Mouse (Mus musculus): ENCODE results near the gene Myzap. TPM values are rescaled to one million over a fixed set of nuclear protein-coding genes. Genes with fewer than 3 reads are reported as not detected.

Myzap gene
- polyA plus RNA-seq, 1 experiment: 4.1 TPM

- Histone ChIP-seq H3K4me3 (ENCODE audit: control insufficient read depth, low read depth, low read length) (no peak overlapping the region), H3K36me3 (ENCODE audit: control insufficient read depth, insufficient read depth, low read length) (no peaks in the 10 kb centered on the region), H3K27me3 (ENCODE audit: control insufficient read depth, insufficient read depth, low read length) (no peaks in the 10 kb centered on the region), H3K27ac (ENCODE audit: control insufficient read depth, insufficient read depth, low read depth, low read length) (no peak overlapping the region), H3K4me1 (ENCODE audit: control insufficient read depth, insufficient read depth, low read length) (peaks cover 4% of the 10 kb centered on the region; the same call in 1 of the 2 replicates)
- TF ChIP-seq CTCF (IDR thresholded peaks at IDR 0.05; ENCODE audit: control insufficient read depth, insufficient read depth, insufficient replicate concordance, low read depth, low read length): no peak
- no peak for TF ChIP-seq POLR2A (IDR thresholded peaks at IDR 0.05; ENCODE audit: control insufficient read depth, low read depth, low read length)
Observed at GRCm38 (mm10) chr9:71466111-71466510, 126.0 kb downstream of the Myzap start.

DNA sequence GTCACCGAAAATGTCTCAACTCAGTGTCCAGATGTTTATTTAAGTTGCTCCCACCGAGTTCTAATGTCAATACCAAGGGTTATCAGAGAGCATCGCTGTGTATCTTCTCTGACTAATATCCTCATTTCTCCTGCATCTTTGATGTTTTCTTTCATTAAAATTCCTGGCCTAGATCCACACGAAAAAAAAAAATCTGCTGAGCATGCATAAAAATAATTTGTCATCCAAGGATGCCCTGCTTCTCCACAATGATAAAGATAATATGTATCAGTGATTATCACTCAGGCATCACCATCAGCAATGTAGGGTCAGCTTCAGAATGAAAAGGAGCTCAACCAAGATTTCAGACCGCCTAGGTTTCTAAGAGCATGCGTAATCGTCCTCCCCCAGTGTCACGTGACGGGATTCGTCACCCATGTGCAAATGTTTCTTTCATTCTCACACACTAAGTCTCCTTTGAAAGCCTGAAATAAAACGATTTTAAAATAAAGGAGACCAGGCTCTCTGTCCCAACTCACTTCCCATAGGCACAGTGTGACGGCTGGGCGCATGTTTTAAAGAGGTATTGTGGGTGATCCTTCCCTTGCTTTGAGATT, 129.0 kb downstream of the Myzap start:
- Histone ChIP-seq H3K4me3 (ENCODE audit: control insufficient read depth, low read depth, low read length) (peak overlapping the region; percentile 26), H3K27ac (ENCODE audit: control insufficient read depth, insufficient read depth, low read depth, low read length) (no peak overlapping the region), H3K27me3 (ENCODE audit: control insufficient read depth, insufficient read depth, low read length) (no peaks in the 10 kb centered on the region), H3K36me3 (ENCODE audit: control insufficient read depth, insufficient read depth, low read length) (no peaks in the 10 kb centered on the region), H3K4me1 (ENCODE audit: control insufficient read depth, insufficient read depth, low read length) (peaks cover 4% of the 10 kb centered on the region; the same call in 1 of the 2 replicates)
- no peak for TF ChIP-seq POLR2A (IDR thresholded peaks at IDR 0.05; ENCODE audit: control insufficient read depth, low read depth, low read length)
- no peak for TF ChIP-seq CTCF (IDR thresholded peaks at IDR 0.05; ENCODE audit: control insufficient read depth, insufficient read depth, insufficient replicate concordance, low read depth, low read length)

DNA sequence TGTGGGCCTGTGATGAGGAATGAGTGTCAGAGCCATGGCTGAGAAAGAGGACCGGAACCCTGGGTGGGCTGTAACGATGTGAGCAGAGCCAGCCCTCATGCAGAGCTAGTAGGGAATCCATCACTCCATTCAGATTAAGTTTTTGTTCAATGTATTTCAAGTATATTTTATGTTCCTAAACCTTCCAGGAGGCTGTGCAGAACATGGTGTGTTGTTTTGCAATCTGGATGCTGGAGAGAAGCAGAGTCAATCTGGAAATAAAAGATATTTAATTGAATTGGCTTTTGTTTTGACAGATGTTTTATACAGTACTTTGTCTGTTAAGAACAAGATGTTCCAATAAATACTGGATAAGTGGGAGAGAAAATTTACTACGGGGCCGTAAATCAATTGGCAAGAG, 135.4 kb downstream of the Myzap start:
- Histone ChIP-seq H3K36me3 (ENCODE audit: control insufficient read depth, insufficient read depth, low read length) (no peaks in the 10 kb centered on the region), H3K4me1 (ENCODE audit: control insufficient read depth, insufficient read depth, low read length) (no peaks in the 10 kb centered on the region), H3K4me3 (ENCODE audit: control insufficient read depth, low read depth, low read length) (no peak overlapping the region), H3K27ac (ENCODE audit: control insufficient read depth, insufficient read depth, low read depth, low read length) (no peak overlapping the region), H3K27me3 (ENCODE audit: control insufficient read depth, insufficient read depth, low read length) (no peaks in the 10 kb centered on the region)
- no peak for TF ChIP-seq POLR2A (IDR thresholded peaks at IDR 0.05; ENCODE audit: control insufficient read depth, low read depth, low read length)
- TF ChIP-seq CTCF (IDR thresholded peaks at IDR 0.05; ENCODE audit: control insufficient read depth, insufficient read depth, insufficient replicate concordance, low read depth, low read length): no peak

Other genes with a start within 250 kb of the Myzap start
- 23.8 and 30.9 TPM in 2 replicates for gene Polr2m, start 106.4 kb downstream of the Myzap start, polyA plus RNA-seq (2012; rRNA removed)
- 36.5 and 48.8 TPM in 2 replicates for gene Cgnl1, start 179.2 kb upstream of the Myzap start, polyA plus RNA-seq (2012; rRNA removed)

Data from testis, adult 2 months (tissue).